Mouse (Mus musculus) adrenal gland (tissue): ENCODE results near the gene Pgm2l1.
"Not testable (repeated sequence)": the region's sequence is repeated elsewhere in the genome, so short reads cannot be mapped to it uniquely, and the experiment has no call there.

Experiments
- intact Hi-C: fragments of 180-260 bp; cut with DNase I; formaldehyde crosslinking; loops from one replicate; pipeline ENCODE4 v1.15.1; 2025

Gene Pgm2l1

GRCm38 (mm10) chr7:100227896-100228525 lies 817 bp downstream of the Pgm2l1 start:
- intact Hi-C loops = no loop called here

DNA sequence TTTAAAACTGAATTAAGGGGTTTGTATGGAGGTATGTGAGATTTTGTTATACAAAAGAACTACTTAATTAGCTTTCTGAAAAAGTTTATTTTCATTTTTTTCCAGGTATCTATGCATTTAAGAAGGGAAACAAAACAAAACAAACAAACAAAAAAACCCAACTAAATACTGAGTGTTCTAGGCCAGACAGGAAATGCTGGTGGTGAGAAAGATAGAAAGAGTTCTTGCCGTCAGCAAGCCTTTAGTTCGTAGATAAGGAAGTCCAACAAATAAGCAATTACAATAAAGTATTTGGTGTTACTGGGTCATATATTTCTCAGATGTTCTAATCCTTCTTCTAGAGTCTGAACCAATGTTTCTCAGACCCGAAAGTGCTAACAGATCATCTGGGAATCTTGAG lies 1.8 kb downstream of the Pgm2l1 start:
- intact Hi-C loops = no loop called here

DNA sequence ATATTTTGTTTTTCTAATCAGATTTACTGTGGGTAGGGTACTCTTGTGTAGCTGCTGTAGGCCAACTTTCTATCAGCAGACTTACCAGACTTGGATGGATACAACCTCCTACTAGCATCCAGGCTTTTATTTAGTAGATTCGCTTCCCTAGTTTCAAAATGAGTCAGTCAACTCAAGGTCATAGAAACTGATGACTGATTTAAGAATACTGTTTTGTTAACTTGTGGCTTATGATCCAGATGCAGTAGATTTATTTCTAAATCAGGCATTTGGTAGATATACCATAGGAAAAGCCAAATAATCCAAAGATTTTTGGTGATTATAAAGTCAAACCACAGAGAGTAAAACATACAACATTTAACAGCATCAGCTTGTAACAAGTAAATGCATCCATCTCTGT lies 3.5 kb downstream of the Pgm2l1 start:
- intact Hi-C loops = no loop called here

GRCm38 (mm10) chr7:100231661-100232060 lies 4.5 kb downstream of the Pgm2l1 start:
- intact Hi-C loops = no loop called here

DNA sequence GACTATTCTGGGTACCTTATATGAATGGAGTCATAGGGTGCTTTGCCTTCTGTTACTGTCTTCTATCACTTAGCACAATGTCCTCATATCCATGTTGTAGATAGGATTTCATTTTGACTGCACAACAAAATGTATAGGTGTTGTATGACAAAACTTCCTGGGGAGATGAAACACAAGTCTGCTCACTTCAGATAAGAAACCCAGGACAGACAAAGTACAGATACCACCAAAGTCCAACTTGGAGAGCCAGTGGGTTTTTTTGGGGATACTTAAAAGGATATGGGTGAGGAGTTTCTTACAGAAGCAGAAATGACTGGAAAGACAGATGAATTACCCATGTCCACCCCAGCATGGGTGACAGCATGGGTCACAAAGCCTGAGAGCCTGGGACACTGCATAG lies 6.5 kb downstream of the Pgm2l1 start:
- intact Hi-C loops = loop anchor here (2.0 kb wide), 1 partner anchor 43 kb away; no protein-coding TSS in a partner anchor

- intact Hi-C loops = loop anchor here (2.0 kb wide), 1 partner anchor 44 kb away; no protein-coding TSS in a partner anchor
These were observed 7.2 kb downstream of the Pgm2l1 start for GRCm38 (mm10) chr7:100234264-100234885.

DNA sequence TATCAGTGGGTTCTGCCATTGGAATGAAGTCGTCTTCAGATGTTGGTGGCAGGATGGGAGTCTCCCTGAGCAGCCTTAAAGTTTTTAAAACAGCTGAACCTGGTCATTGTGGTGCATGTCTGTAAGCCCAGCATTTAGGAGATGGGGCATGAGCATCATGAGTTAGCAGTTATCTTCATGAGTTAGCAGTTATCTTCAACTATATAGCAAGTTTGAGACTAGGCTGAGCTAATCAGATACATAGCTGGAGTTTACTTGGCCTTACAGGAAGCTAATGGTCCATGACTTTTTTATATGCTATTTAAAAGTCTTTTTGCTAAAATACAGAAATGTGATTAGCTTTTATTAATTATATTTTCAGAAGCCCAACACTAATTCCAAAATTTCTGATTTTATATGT lies 11.1 kb downstream of the Pgm2l1 start:
- intact Hi-C loops = loop anchor here (5.0 kb wide), 1 partner anchor 111 kb away; no protein-coding TSS in a partner anchor

DNA sequence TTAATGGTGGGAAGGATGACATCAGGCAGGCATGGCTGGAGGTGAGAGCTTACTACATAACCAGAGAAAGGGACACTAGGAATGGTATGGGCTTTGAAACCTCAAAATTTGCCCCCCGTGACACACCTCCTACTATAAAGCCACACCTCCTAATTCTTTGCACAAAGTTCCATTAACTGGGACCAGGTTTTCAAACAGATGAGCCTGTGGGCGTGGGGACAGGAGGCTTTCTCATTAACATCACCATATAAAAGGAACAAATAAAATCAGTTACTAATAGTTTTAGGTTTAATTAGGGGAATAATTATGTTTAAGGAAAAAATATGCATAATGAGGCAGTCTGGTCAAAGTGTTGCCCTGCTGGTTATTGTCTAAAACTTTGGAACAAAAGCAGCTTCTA lies 13.4 kb downstream of the Pgm2l1 start:
- intact Hi-C loops = no loop called here

DNA sequence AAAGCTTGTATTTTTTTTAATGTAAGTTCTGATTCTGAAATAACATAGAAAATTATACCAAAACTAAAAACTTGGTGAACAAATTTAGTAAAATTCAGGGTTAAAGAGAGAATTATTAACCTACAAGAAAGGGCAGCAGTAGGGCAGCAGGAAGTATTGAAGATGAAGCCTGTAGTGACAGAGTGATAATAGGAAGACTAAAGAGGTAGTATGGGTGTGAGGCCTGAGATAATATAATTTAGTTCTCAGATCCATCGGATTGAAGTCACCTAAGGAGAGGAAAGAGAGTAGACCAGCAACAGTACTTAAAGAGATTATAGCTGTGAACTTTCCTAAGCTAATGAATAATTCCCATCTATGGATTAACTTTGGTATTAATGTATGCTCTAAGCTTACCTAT lies 15.8 kb downstream of the Pgm2l1 start:
- intact Hi-C loops = no loop called here

- intact Hi-C loops = no loop called here
These were observed 17.0 kb downstream of the Pgm2l1 start for GRCm38 (mm10) chr7:100244225-100244624.

GRCm38 (mm10) chr7:100245176-100245575 lies 18.0 kb downstream of the Pgm2l1 start:
- intact Hi-C loops = no loop called here

DNA sequence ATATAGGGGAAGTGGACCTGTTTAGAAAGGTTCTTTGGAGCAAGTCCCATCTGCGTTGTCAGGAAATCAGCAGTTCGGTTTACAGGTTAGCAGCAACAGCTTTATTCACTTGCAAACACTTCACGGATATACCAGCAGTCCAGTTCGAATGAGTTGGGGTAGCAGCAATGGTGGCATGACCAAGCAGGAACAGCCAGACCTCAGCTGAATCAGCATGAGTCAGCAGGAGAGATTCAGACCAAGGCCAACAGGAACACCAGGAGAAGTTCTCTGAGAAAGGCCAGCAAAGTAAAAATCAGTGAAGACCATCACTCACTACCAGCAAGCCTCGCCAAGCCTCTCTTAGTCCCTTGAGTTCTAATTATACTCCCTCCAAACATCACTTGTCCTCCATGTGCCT lies 23.5 kb downstream of the Pgm2l1 start:
- intact Hi-C loops = no loop called here

- intact Hi-C loops = no loop called here
These were observed 35.2 kb downstream of the Pgm2l1 start for GRCm38 (mm10) chr7:100262350-100262749.

DNA sequence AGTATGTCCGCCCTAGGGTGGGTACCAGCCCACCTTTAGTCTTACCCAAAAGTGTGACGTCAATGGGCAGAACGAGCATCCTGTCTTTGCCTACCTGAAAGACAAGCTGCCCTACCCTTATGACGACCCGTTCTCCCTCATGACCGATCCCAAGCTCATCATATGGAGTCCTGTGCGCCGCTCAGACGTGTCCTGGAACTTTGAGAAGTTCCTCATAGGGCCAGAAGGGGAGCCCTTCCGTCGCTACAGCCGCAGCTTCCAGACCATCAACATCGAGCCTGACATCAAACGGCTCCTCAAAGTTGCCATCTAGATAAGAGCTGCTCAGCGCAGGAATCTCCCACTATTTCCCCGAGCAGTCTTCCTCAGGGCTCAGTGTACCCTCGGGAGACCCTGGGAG lies 37.7 kb downstream of the Pgm2l1 start:
- intact Hi-C loops = not testable (repeated sequence)

DNA sequence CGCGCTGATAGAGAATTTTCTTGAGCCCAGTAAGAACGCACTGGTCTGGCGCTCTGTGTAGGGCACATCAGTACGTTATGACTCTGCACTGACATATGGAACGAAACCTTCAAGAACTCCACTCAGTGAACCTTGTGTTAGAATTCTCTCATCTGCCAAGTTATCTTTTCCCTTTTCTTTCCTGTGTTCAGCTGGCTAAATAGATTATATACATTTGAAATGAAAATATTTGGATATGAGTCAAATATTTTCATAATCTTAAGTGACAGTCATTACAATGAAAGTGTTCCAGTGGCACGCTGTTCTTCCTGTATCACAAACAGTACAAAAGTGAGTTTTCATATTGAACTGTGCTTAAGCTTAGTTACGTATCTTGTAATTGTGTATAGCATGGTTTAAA lies 45.2 kb downstream of the Pgm2l1 start:
- intact Hi-C loops = no loop called here

- intact Hi-C loops = no loop called here
These were observed 47.3 kb downstream of the Pgm2l1 start for GRCm38 (mm10) chr7:100274507-100274906.

GRCm38 (mm10) chr7:100276397-100276796 lies 49.2 kb downstream of the Pgm2l1 start:
- intact Hi-C loops = no loop called here

DNA sequence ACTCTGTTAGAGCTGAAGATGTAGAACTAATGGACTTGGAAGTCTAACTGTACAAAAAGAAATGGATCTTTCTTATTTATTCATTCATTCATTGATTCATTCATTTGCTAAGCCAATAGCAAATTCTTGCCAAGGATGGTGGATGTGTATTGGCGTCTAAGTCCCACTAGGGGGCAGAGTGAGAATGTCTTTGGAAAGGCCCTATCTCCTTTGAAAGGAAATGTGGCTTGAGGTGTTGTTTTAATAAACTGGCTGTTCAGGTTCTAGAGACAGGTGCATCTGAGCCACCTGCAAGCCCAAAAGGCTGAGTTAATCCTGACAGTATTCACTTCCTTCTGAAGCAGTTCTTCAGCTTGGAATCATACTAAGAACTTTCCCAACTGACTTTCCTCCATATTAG lies 52.6 kb downstream of the Pgm2l1 start:
- intact Hi-C loops = loop anchor here (2.0 kb wide), 1 partner anchor 45 kb away; no protein-coding TSS in a partner anchor

GRCm38 (mm10) chr7:100281596-100281995 lies 54.4 kb downstream of the Pgm2l1 start:
- intact Hi-C loops = loop anchor here (2.0 kb wide), 1 partner anchor 43 kb away; no protein-coding TSS in a partner anchor

DNA sequence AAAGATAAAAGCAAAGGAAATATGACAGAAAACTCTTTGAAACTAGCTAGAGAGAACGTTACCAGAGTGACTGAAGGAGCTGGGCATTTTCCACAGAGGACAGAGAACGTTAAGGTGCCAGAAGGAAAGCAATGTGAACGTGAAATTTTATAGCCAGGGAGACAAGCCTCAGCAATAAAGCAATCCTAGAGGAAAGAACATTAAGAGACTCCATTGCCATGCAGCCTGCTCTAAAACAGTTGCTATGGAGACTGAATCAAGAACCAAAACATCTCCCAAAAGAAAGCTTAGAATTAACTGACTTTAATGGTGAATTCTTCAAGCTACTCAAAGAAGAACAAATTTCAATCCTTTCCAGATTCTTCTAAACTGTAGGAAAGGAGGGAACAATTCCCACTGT lies 56.1 kb downstream of the Pgm2l1 start:
- intact Hi-C loops = no loop called here

GRCm38 (mm10) chr7:100285383-100285782 lies 58.2 kb downstream of the Pgm2l1 start, which contains the start of gene P4ha3:
Gene P4ha3 (plus strand): TSS chr7:100285520.
- intact Hi-C loops = no loop called here

- intact Hi-C loops = no loop called here
These were observed 60.8 kb downstream of the Pgm2l1 start for GRCm38 (mm10) chr7:100287748-100288578.
